Mouse (Mus musculus) heart, adult 2 months (tissue): ENCODE results near the gene Tbx15.

Source experiments
- CTCF ChIP-seq: fragments of 200-600 bp; IDR thresholded peaks from 2 replicates; pipeline ENCODE4 v1.8.1; 2022; ENCODE audit warnings: antibody characterized with exemption, mild to moderate bottlenecking, moderate library complexity
- EP300 ChIP-seq: fragments of 200-500 bp; IDR thresholded peaks from 2 replicates; pipeline ENCODE4 v1.6.1; 2011; ENCODE audit warnings: low read depth, low read length, control low read depth; ENCODE audit not compliant: insufficient read depth
- POLR2A ChIP-seq: fragments of 200-500 bp; IDR thresholded peaks from 2 replicates; pipeline ENCODE4 v1.6.1; 2011; ENCODE audit warnings: mild to moderate bottlenecking, low read depth, low read length, control low read depth; ENCODE audit not compliant: insufficient read depth

DNA sequence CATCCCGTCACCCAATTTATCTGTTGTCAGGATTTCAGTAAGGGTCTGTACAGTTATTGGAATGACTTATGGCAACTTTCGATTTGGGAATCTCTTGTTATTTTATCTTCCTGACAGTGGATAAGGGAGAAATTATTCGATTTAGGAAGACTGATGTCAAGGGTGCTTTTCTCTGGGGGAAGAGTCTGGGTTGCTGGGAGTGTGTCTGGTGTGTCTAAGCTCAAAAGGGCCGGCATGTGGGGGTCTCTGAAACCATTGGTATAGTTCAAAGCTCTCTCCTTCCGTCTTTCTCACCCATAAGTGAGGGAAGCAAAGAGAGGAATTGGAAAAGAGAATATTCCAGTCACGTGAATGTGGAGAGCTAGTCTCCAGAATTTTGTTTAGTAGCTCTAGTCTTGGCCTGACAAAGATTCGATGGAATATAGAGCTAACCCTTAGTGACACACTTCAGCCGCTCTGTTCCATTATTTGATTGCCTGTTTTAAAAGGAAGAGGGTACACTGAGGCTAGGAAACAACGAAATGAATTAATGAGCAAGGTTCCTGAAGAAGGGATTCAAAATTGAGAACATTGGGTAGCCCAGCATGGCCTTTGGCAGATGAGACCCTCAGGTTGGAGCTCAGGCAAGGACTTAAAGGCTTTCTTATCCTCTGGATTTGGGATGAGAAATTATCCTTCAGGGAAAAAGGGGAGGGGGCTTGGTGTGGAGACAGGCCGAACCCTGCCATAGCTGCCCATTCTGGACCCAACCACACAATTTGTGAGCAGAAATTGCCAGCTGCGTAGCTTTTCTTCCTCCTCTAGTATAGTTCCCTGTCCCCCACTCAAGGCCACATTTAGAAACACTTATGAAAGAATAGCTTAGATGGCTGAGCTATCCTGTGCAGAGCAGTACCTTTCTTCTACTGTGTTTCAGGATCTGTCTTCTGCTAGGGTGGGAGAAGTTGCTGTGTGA is 15.5 kb downstream of the Tbx15 start:
- TF ChIP-seq POLR2A (no peak), CTCF (no peak), EP300 (no peak)
